Mouse (Mus musculus) hindlimb bud, embryonic 11.5 days (tissue): Measurements from ENCODE around the gene Slc25a28.

Source experiments
- DNase-seq: peaks from one replicate; pipeline ENCODE4 v3.0.0-alpha.2; 2012; ENCODE audit warnings: low read depth, low spot score; ENCODE audit errors: extremely low spot score

The Slc25a28 gene

DNA sequence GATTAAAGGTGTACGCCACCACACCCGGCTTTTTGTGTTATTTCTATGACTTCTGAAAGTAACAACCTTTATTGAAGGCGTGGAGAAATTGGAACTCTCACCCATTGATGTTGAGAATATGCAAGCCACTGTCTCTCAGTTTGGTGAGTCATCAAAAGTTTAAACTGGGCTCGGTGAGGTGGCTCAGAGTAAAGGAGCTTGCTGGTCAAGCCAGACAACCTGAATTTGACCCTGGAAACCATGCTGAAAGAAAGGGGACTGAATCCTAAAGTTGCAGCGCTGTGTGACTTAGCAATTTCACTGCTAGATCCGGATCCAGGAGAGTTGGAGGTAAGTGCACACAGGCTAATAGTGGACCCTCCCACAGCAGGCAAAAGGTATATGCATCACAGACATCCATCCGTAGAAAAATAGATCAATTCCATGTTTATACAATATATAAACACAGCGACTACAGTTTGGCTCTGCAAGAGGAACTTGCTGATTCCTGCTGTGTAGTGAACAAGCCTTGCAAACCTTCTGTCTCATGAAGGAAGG lies 3.9 kb upstream of the Slc25a28 start:
- no peak for DNase-seq

- DNase-seq = no peak
Measured at GRCm38 (mm10) chr19:43675525-43676400, 1.1 kb upstream of the Slc25a28 start.

DNA sequence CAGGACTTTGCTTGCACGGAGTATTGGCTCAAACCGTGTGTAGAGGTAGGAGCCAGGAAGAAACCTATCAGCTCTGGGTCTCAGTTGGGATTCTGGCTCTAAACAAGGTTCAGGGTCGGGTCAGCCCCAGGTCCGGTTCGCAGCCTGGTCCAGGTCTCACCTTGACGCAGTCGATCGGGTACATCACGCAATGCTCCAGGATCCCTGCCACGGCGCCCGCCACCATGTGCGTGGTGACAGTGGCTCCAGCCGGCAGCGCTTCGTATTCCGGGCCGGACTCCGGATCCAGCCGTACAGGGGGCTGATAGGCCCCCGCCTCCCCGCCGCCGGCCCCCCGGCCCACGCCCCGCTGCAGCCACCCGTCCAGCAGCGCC lies 378 bp downstream of the Slc25a28 start:
- no peak for DNase-seq

DNA sequence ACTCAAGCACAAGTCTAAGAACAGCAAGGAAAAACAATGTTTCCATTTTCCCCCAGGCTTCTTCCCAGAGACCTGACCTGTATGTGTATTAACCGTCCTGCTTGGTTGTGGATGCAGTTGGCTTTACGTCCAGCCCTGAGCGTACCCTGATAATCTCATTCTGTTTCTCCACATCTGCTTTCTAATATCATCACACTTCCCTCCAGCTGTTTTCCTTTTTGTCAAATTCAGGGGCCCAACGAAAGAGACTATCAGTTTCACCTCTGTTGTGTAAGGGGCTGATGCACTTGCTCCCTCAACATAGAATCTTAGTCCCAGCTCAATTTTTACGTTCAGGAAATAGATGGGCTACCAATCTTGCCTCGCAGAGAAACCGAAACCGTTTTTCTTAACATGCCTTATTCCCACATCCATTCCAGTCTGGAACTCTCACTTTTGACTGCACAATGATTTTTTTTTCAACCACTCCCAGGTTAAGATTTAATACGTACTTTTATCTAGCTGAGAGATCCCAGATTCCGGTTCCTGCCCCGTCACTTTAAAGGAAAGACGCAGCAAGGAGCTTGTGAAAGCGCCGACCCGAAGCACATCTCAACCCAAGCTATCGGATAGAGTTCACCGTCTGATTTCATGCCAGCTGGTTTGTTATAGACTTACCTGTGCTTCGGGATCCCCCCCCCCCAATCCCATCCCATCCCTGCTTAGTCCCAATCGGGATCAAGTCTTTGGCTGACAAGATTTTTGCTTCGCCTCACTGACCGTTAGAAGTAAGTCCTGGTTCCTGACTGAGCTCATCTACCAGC lies 967 bp downstream of the Slc25a28 start:
- no peak for DNase-seq

DNA sequence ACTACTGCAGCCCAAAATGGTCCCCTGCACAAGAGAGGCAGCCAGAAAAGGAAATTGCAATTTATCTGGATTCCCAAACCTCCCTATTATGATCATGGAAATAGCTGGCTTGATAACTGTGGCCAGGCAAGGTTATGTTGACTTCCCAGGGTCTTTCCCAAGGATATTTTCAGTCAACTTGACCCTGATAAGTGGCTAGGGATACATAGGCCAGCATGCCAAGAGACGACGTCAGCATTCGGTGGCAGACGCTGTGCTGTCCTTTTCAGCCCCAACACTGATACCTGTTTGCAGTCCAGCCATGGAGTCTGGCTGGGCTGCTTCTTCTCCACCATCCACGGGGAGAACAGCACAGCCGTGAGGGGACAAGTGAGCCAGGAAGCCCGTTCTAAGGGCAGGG lies 3.6 kb downstream of the Slc25a28 start:
- no peak for DNase-seq

GRCm38 (mm10) chr19:43669136-43669759 lies 5.4 kb downstream of the Slc25a28 start:
- no peak for DNase-seq

- DNase-seq = no peak
Measured at GRCm38 (mm10) chr19:43667430-43667809, 7.3 kb downstream of the Slc25a28 start.

GRCm38 (mm10) chr19:43666661-43667429 lies 7.8 kb downstream of the Slc25a28 start:
- no peak for DNase-seq

DNA sequence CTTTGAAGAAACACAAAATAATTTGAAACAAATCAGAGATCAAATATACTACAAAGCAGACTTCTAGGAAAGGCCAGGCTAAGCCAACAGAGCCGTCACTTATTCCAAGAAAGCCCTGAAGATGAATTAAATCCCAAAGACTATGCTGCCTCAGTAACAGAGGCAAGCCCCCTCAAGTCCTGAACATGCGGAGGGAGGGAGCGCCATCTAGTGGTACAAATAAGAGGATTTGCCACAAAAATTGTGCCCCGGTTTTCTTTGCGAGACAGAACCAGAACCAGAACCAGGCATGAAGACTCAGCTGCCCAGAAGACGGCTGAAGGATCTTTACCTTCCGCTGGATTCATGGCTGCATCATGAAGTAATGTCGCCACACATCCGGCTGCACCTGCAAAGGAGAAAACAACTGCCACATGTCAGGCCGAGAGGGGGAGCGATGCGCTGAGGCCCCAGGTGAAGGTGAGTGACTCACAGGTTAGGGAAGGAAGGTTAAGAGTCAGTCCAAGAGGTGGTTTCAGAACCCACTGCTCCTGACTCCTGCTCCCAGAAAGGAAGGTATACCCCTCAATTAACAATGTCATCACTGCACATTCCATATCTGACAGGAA lies 9.1 kb downstream of the Slc25a28 start:
- DNase-seq = no peak

DNA sequence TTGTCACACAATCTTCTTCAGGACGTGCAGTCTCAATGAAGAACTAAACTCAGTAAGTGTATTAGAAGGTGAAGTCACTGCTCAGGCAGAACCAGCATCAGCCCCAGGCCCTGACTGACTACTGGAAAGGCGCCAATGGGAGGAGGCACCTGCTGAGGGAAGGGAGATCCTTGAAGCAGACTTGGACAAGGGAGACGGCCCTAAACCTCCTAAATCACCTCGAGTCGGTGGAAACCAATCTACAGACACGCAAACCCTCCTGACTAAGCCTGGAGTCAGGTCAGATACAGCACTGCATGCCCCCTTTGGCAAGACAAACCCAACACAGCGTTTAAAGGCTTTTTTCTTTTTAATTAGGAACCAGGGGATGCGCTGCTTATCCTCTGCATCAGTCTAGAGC lies 11.2 kb downstream of the Slc25a28 start:
- no peak for DNase-seq

GRCm38 (mm10) chr19:43662176-43662967 lies 12.3 kb downstream of the Slc25a28 start:
- no peak for DNase-seq

- no peak for DNase-seq
Measured at GRCm38 (mm10) chr19:43660774-43661173, 13.9 kb downstream of the Slc25a28 start.

- DNase-seq = no peak
Measured at GRCm38 (mm10) chr19:43659632-43660031, 15.0 kb downstream of the Slc25a28 start.

GRCm38 (mm10) chr19:43655735-43656492 lies 18.8 kb downstream of the Slc25a28 start:
- no peak for DNase-seq

DNA sequence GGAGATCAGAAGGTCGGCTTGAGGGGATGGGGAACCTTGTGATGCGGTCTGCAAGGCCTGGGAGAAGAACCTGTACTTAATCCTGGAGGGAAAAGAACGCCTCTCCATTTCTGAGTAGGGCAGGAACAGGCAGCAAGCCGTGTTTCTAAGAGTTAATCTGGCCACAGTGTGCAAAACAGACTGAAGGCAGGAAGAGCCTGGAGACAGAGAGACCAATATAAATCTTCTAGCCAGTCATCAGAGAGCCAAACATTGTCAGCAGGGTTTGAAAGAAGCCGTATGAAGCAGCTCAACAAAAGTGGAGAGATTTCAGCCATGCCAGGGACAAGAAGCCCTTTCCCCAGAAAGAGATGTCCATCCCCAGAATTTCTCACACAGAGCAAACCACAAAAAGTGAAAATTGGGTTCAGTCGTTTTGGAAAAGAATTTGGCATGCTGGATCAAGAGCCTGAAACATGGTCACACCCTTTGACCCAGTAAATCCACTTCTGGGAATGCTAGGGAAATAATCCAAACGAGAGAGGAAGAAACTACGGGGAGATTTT lies 23.4 kb downstream of the Slc25a28 start:
- no peak for DNase-seq

DNA sequence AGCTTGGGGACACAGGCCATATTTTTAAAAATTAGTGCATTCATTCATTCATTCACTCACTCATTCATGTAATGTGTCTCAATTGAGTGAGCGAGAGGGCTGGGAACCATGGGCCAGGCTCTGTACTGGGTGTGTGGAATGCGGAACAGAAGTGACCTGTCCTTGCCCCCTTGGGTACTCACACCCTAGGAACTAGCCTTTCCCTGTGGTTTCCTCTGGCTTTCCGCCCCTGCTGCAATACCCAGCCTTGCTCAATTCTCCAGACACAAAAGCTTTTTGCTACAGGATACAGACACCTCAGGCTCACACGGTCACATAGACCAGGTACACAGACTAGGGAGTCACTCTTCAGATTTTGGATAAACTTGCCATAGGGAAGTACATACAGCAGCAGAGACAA lies 26.3 kb downstream of the Slc25a28 start:
- no peak for DNase-seq

- DNase-seq = no peak
Measured at GRCm38 (mm10) chr19:43647261-43647660, 27.4 kb downstream of the Slc25a28 start.

GRCm38 (mm10) chr19:43646852-43647251 lies 27.8 kb downstream of the Slc25a28 start:
- DNase-seq = no peak
